Mouse (Mus musculus) intestine, embryonic 16.5 days (tissue): Measurements from ENCODE around the gene Pex16. TPM values are rescaled to one million over a fixed set of nuclear protein-coding genes. Genes with fewer than 3 reads are reported as not detected.
A peak's percentile ranks its signal among the peaks of the same experiment; 100 is the strongest.

Experiments
- ATAC-seq: fragments of 200-750 bp; cut with Nextera tagmentation; 2 replicates; pipeline ENCODE4 v1.8.0; 2017; ENCODE audit warnings: moderate TSS enrichment, moderate library complexity
- H3K27ac ChIP-seq: fragments of 300-500 bp; sonication (generic); 2 replicates; pipeline ENCODE4 v1.5.1; 2014; ENCODE audit warnings: mild to moderate bottlenecking, low read length
- H3K27me3 ChIP-seq: fragments of 300-500 bp; sonication (generic); replicated peaks from 2 replicates; pipeline ENCODE4 v1.6.1; 2014; ENCODE audit warnings: low read length, control low read depth, mixed read lengths; ENCODE audit not compliant: control insufficient read depth, insufficient read depth
- H3K36me3 ChIP-seq: fragments of 300-500 bp; sonication (generic); 2 replicates; pipeline ENCODE4 v1.6.1; 2014; ENCODE audit warnings: low read length, control low read depth; ENCODE audit not compliant: control insufficient read depth, insufficient read depth
- H3K4me1 ChIP-seq: fragments of 300-500 bp; sonication (generic); 2 replicates; pipeline ENCODE4 v1.6.1; 2014; ENCODE audit warnings: low read length, control low read depth, mixed read lengths; ENCODE audit not compliant: control insufficient read depth, insufficient read depth
- H3K4me2 ChIP-seq: fragments of 300-500 bp; sonication (generic); 2 replicates; pipeline ENCODE4 v1.6.1; 2014; ENCODE audit warnings: low read depth, low read length, control low read depth
- H3K4me3 ChIP-seq: fragments of 300-500 bp; sonication (generic); 2 replicates; pipeline ENCODE4 v1.5.1; 2014; ENCODE audit warnings: mild to moderate bottlenecking, low read length
- H3K9ac ChIP-seq: fragments of 300-500 bp; sonication (generic); 2 replicates; pipeline ENCODE4 v1.6.1; 2014; ENCODE audit warnings: low read depth, low read length
- H3K9me3 ChIP-seq: fragments of 300-500 bp; sonication (generic); 2 replicates; pipeline ENCODE4 v1.6.1; 2016; ENCODE audit warnings: low read length, control low read depth; ENCODE audit not compliant: control insufficient read depth
- WGBS: fragments of 180-500 bp; shearing (Covaris S2); extraction: QIAGEN DNeasy Blood & Tissue Kit; methylation state at CpG from one replicate; pipeline ENCODE4 v1.1.7; 2014; 5-methylcytosine and 5-hydroxymethylcytosine counted together
- polyA plus RNA-seq: library from polyadenylated mRNA; unstranded; fragments of >200 nt; fragmentation: Nextera tagmentation; extraction: Ambion mirVana; gene quantifications from 2 replicates; pipeline ENCODE4 v1.2.1, GENCODE M21; 2015

Gene Pex16
- polyA plus RNA-seq = 66.2 and 70.8 TPM in 2 replicates

DNA sequence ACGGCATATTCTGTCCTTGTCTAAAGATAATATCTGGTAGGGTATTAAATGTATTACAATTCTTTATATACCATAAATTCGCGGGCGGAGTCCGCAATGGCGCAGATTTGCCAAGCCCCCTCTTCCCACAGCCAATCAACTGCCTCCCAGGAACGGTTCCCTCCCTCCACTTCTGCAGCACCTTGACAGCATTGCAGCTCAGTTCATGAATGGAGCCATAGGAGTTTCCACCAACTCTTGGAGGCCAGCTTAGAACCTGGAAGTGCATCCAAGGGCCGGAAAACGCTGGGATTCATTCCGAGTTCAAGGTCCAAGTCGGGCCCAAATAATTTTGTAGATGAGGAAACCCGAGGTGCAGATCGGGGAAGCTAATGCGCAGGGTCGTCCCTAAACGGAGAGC lies at the start of gene Pex16, which contains the start of gene Large2:
TSS of gene Pex16 (plus strand) at position 163 of the 400 bp plus-strand sequence.
TSS of gene Large2 (minus strand) at position 356 of the 400 bp plus-strand sequence.
- peak within 1 kb of the TSS; percentile 78 for H3K9ac ChIP-seq
- ATAC-seq = peak; percentile 14; the same call in 1 of the 2 replicates
- H3K4me2 ChIP-seq = peak within 1 kb of the TSS; percentile 75
- H3K4me1 ChIP-seq = peaks cover 44% of the 10 kb centered on the region
- H3K27ac ChIP-seq = peak within 1 kb of the TSS; percentile 79
- peaks cover 10% of the 10 kb centered on the region; the same call in 1 of the 2 replicates for H3K27me3 ChIP-seq
- 2% methylated on average over 16 of the region's 16 CpGs for WGBS
- H3K9me3 ChIP-seq = no peaks in the 10 kb centered on the region
- H3K4me3 ChIP-seq = peak within 1 kb of the TSS; percentile 78
- peaks cover 16% of the 10 kb centered on the region; the same call in 1 of the 2 replicates for H3K36me3 ChIP-seq

DNA sequence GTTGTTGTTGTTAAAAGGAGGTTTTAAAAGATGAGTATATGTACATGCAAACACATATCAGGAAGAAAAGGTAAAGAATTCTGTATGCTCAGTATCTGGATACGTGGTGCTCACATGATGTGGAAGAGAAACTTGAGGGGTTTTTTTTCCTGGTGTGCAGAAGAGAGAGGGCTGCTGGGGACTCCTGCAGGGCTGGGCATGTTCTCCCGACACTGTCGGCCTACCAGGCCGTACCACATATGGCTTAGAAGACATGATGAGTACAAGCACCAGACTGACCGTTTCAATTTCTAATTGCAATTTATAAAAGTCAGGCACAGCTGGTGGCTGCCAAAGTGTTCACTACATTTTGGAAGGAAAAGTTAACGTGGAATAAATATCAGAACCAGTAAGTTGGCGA lies 48.8 kb upstream of the Pex16 start:
- 88% methylated on average over 7 of the region's 7 CpGs for WGBS
- Histone ChIP-seq H3K4me2 (no peak overlapping the region), H3K9ac (no peak overlapping the region), H3K36me3 (peaks cover 8% of the 10 kb centered on the region; the same call in 1 of the 2 replicates), H3K9me3 (no peaks in the 10 kb centered on the region; the same call in 1 of the 2 replicates), H3K27me3 (no peaks in the 10 kb centered on the region), H3K4me1 (no peaks in the 10 kb centered on the region), H3K4me3 (no peak overlapping the region), H3K27ac (no peak overlapping the region)
- no peak for ATAC-seq

DNA sequence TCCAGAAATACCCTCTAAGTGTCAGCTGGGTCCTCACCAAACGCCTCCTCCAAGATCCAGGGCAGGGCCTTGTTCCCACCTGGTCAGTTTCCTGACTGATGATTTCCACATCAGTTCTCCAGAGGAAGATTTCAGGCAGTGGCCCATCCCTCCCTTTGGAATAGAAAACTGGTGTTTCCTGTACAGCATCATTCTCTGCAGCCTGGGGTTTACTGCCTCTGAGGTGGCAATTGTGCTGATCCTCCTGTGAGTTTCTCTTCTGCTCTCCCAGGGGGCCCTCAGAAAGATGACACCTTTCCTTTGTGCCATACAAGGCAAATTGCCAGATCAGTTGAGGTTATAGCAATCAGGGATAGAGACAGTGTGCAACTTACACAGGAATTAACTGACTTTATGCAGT lies 48.3 kb upstream of the Pex16 start:
- Histone ChIP-seq H3K4me3 (no peak overlapping the region), H3K27ac (no peak overlapping the region), H3K9me3 (no peaks in the 10 kb centered on the region; the same call in 1 of the 2 replicates), H3K9ac (no peak overlapping the region), H3K36me3 (peaks cover 8% of the 10 kb centered on the region; the same call in 1 of the 2 replicates), H3K27me3 (no peaks in the 10 kb centered on the region), H3K4me1 (no peaks in the 10 kb centered on the region), H3K4me2 (no peak overlapping the region)
- 73% methylated on average over 1 of the region's 1 CpGs for WGBS
- ATAC-seq = no peak

DNA sequence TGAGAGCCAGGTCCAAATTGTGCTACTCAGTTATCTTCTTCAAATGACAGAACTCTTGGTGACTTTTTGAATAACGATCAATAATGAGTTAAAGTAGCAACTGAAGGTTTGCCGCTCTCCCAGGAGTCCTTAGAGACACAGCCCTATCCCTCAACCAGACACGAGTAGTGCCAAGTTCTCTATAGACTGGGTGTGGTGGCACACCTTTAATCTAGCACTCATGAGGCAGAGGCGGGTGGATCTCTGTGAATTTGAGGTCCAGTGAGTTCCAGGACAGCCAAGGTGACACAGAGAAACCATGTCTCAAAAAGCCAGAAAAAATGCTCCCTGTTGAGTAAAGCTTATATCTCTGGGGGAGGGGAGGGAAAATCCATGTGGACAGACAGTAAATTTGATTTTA lies 46.9 kb upstream of the Pex16 start:
- no peaks in the 10 kb centered on the region for H3K27me3 ChIP-seq
- no peak overlapping the region for H3K9ac ChIP-seq
- H3K4me2 ChIP-seq = no peak overlapping the region
- H3K27ac ChIP-seq = no peak overlapping the region
- no peaks in the 10 kb centered on the region for H3K4me1 ChIP-seq
- no peaks in the 10 kb centered on the region for H3K9me3 ChIP-seq
- 93% methylated on average over 4 of the region's 4 CpGs for whole genome bisulfite sequencing
- no peak overlapping the region for H3K4me3 ChIP-seq
- peaks cover 6% of the 10 kb centered on the region; the same call in 1 of the 2 replicates for H3K36me3 ChIP-seq
- ATAC-seq = no peak

DNA sequence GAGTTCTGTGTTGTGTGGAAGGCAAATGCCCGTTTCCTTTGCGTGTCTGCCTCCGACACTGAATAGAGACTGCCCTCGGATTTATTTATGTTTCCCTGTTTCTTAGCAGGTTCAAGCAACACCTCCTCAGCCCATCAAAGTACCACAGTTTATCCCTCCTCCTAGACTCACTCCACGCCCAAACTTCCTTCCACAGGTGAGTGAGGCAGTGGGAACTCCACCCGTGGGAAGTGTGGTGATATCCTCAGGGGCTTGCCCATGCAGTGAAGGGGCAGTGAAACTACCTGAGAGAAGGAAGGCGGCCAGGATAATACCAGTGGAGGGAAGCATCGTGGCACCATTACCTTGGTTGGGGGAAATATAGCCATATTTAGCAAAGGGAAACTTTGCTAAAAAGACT lies 46.3 kb upstream of the Pex16 start:
- no peak for ATAC-seq
- H3K4me1 ChIP-seq = no peaks in the 10 kb centered on the region
- no peak overlapping the region for H3K4me2 ChIP-seq
- 91% methylated on average over 8 of the region's 8 CpGs for WGBS
- peaks cover 6% of the 10 kb centered on the region; the same call in 1 of the 2 replicates for H3K36me3 ChIP-seq
- H3K4me3 ChIP-seq = no peak overlapping the region
- no peaks in the 10 kb centered on the region for H3K27me3 ChIP-seq
- no peaks in the 10 kb centered on the region for H3K9me3 ChIP-seq
- H3K9ac ChIP-seq = no peak overlapping the region
- H3K27ac ChIP-seq = no peak overlapping the region

DNA sequence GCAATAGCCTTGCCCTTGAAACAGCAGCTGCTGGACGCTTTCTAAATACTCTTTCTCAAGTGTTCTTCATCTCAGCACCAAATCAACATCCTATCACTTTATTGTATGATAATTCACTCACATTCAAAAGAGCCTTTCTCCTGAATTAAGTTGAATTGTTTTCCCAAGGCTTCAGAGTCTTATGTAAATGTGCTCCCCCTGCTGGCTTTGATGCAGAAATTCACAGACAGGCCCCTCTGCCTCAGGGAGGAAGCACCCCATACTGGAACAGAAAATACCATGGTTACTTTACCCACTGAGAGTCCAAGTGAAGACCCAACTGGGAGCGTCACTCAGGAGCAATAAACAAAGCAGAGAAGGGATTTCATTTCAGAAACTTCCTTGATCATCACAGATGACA lies 43.6 kb upstream of the Pex16 start:
- ATAC-seq = no peak
- Histone ChIP-seq H3K9ac (no peak overlapping the region), H3K4me3 (no peak overlapping the region), H3K27me3 (no peaks in the 10 kb centered on the region), H3K4me1 (no peaks in the 10 kb centered on the region), H3K9me3 (no peaks in the 10 kb centered on the region), H3K27ac (no peak overlapping the region), H3K36me3 (peaks cover 6% of the 10 kb centered on the region; the same call in 1 of the 2 replicates), H3K4me2 (no peak overlapping the region)
- WGBS = 54% methylated on average over 2 of the region's 2 CpGs

DNA sequence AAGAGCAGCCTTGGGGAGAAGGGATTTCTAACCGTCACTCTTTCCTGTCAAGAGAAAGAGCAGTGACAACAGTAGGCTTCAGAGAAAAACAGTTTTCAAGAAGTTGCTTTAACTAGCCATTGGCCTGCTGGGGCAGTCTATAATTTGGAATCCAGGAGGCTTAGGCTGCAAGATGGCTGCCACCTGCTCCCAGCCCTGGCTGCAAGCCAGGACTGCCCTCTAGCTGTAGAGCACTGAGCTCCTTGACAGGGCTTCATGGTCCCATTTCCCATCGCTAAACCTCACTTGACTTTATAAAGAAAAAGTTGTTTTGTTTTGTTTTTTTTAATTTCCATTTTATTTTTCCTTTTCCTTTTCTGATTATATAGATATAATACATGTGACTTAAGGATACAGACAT lies 43.1 kb upstream of the Pex16 start:
- H3K27ac ChIP-seq = no peak overlapping the region
- no peaks in the 10 kb centered on the region for H3K27me3 ChIP-seq
- H3K4me3 ChIP-seq = no peak overlapping the region
- no peaks in the 10 kb centered on the region for H3K9me3 ChIP-seq
- ATAC-seq = no peak
- no peak overlapping the region for H3K4me2 ChIP-seq
- no peak overlapping the region for H3K9ac ChIP-seq
- H3K4me1 ChIP-seq = no peaks in the 10 kb centered on the region
- H3K36me3 ChIP-seq = peaks cover 6% of the 10 kb centered on the region; the same call in 1 of the 2 replicates
- 81% methylated on average over 2 of the region's 2 CpGs for WGBS

DNA sequence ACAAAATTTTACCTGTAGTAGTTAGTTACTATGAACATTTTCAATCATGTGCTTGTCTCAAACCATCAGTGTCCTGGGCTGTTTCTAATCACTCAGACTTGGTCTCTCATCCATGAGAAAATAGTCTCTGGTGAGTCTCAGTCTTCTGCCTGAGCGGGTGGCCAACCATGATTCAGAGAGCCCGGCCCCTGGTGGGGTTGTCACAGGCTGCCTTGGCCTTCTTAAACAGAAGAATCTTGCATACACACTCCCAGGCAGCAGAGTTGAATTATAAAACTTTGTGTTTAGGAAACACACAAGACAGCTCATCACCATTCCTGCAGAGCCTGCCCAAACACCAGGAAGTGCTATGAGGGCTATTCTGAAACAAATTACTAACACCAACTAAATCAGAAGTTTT lies 42.6 kb upstream of the Pex16 start:
- Histone ChIP-seq H3K36me3 (peaks cover 6% of the 10 kb centered on the region; the same call in 1 of the 2 replicates), H3K9me3 (no peaks in the 10 kb centered on the region), H3K4me2 (no peak overlapping the region), H3K27me3 (no peaks in the 10 kb centered on the region), H3K27ac (no peak overlapping the region), H3K4me3 (no peak overlapping the region), H3K4me1 (no peaks in the 10 kb centered on the region), H3K9ac (no peak overlapping the region)
- ATAC-seq = no peak
- WGBS = 93% methylated on average over 2 of the region's 2 CpGs

DNA sequence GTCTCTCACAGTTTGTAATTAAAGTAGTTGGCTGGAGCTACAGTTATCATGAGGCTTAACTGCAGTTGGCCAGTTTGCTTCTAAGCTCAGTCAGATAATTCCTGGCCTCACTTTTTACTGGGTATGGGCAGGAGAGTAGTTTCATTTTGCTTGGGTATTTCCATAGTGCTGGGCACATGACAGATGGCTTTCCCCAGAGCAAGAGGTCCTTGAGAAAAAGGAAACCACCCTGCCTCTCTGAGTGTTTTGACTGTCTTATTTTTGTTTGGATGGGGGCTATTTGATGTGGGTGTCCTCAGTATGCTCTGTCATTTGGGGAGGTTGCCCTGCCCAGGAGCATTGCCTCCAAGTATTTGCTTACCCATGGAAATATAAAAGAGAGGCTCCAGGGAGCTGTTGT lies 32.1 kb upstream of the Pex16 start:
- Histone ChIP-seq H3K27me3 (no peaks in the 10 kb centered on the region), H3K4me2 (no peak overlapping the region), H3K9ac (no peak overlapping the region), H3K4me3 (no peak overlapping the region), H3K27ac (no peak overlapping the region), H3K4me1 (no peaks in the 10 kb centered on the region), H3K36me3 (peaks cover 6% of the 10 kb centered on the region), H3K9me3 (no peaks in the 10 kb centered on the region)
- no peak for ATAC-seq

DNA sequence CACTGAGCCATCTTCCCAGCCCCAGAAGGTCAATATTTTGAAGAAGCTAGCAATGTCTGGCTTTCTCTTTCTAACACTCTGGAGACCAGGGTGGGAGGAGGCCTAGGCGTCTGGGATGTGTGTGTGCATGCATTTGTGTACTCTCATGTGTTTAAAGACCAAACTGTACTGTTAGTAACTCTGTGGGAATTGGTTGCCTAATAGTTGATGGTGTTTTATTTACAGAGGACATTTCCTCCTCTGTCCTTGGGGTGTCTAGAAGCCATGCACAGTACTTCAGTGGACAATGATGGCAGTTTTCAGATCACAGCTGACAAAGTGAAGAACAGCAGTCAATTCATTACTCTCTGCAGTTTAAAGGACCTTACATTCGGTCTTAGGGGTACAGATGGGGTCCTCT lies 27.3 kb upstream of the Pex16 start:
- no peaks in the 10 kb centered on the region for H3K9me3 ChIP-seq
- H3K36me3 ChIP-seq = peaks cover 6% of the 10 kb centered on the region
- no peak overlapping the region for H3K27ac ChIP-seq
- no peaks in the 10 kb centered on the region for H3K27me3 ChIP-seq
- H3K4me2 ChIP-seq = no peak overlapping the region
- 92% methylated on average over 2 of the region's 2 CpGs for WGBS
- ATAC-seq = no peak
- H3K9ac ChIP-seq = no peak overlapping the region
- H3K4me3 ChIP-seq = no peak overlapping the region
- H3K4me1 ChIP-seq = no peaks in the 10 kb centered on the region
